Mouse (Mus musculus): ENCODE data around the gene AI854703. TPM values are rescaled to one million over a fixed set of nuclear protein-coding genes. Genes with fewer than 3 reads are reported as not detected.

AI854703 gene
- total RNA-seq, 2 experiments from 2014 or later = 12.7 to 14.4 TPM

DNA sequence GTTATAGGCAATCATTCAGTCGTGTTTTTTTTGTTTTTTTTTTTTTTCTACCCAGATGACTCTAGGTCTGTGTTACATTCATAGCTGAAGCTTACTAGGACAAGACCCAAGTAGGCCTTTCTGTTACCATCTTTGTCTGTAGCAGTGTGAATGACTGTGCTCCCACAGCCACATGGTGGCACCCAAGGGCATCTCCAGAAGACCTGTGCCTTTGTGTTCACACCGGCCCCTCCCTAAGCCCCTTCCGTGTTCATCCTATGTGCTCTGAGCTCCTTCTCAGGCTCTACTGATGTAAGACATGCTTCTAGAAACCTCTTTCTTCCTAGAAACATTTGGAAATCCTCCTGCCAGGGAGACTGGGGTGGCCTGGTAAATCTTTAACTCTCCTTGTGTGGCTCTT lies 20.4 kb downstream of the AI854703 start, which contains the start of gene Gimap8:
Gene Gimap8 (plus strand): TSS at position 240 of the 400 bp plus-strand sequence.
- no peak for DNase-seq (ENCODE audit: extremely low spot score in 1 of 2, low spot score in 1 of 2)

GRCm38 (mm10) chr6:48647611-48648010 lies 21.0 kb downstream of the AI854703 start:
- DNase-seq (ENCODE audit: extremely low spot score in 1 of 2, low spot score in 1 of 2) = no peak

DNA sequence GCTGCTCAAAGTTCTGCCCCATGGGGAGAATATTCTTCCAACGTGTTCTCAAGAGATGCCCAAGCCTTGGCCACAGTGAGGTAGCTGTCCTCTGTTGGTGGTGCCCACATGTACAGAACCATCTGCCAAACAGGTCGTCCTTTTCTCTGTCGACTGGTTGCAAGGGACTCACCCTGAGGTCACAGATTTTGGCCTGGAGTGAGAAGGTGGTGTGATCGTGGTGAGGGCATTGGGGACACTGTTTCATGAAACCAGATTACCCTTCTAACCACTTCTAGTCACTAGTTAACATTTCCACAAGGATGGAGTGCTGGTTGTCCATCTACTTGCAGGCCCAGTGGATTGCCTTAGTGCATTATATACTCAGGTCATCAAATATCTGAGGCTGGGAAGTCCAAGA lies 22.2 kb downstream of the AI854703 start:
- no peak for DNase-seq (ENCODE audit: extremely low spot score in 1 of 2, low spot score in 1 of 2)

DNA sequence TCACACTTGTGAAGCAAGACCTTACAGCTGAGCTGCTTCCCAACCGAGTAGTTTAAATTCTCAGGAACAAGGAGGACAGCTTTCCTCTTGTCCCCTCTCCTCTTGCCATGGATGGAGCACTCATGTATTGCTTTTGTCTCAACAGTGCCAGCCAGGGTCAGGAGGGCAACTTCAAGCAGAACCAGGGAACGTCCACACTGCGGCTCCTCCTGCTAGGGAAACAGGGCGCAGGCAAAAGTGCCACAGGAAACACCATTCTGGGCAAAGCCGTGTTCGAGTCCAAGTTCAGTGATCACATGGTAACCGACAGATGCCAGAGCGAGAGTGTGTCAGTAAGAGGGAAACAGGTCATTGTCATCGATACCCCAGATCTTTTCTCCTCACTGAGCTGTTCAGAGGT lies 23.5 kb downstream of the AI854703 start:
- no peak for DNase-seq (ENCODE audit: extremely low spot score in 1 of 2, low spot score in 1 of 2)

- DNase-seq (ENCODE audit: extremely low spot score in 1 of 2, low spot score in 1 of 2) = no peak
Observed at GRCm38 (mm10) chr6:48658721-48659120, 32.2 kb downstream of the AI854703 start.

GRCm38 (mm10) chr6:48664750-48665149 lies 38.2 kb downstream of the AI854703 start:
- no peak for DNase-seq (ENCODE audit: extremely low spot score in 1 of 2, low spot score in 1 of 2)

- DNase-seq (ENCODE audit: extremely low spot score in 1 of 2, low spot score in 1 of 2) = no peak
Observed at GRCm38 (mm10) chr6:48665471-48665870, 38.9 kb downstream of the AI854703 start.

GRCm38 (mm10) chr6:48666159-48666586 lies 39.6 kb downstream of the AI854703 start:
- DNase-seq (ENCODE audit: extremely low spot score in 1 of 2, low spot score in 1 of 2) = no peak

- no peak for DNase-seq (ENCODE audit: extremely low spot score in 1 of 2, low spot score in 1 of 2)
Observed at GRCm38 (mm10) chr6:48668022-48668421, 41.5 kb downstream of the AI854703 start.

GRCm38 (mm10) chr6:48669446-48669969 lies 42.9 kb downstream of the AI854703 start:
- DNase-seq (ENCODE audit: extremely low spot score in 1 of 2, low spot score in 1 of 2) = no peak

DNA sequence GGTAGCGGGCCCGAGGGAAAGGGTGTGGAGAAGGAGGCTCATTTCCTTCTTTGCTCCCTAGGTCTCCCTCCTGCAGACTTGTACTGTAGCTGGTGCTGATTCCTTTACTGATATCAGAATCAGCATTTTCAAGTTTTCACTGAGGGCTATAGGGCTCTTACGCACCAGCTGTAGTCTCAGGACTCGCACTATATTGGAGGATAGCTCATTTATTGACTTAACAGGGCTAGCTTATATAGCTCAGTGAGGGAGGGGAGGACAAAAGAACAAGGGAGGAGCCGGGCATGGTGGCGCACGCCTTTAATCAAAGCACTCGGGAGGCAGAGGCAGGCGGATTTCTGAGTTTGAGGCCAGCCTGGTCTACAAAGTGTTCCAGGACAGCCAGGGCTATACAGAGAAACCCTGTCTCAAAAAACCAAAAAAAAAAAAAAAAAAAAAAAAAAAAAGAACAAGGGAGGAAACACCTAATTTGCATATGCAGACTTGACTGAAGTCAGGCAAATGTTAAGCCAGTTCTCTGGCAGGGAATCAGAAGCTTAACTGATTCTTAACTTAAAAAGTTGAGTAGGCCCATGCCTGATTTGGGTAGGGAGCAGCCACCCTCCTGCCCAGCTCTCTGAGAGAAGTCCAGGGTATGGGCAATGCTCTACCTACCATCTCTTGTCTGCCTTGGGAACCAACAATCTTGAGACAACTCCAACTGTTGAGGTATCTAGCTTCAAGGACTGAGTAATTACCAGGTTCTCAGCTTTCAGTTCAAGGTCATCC lies 47.9 kb downstream of the AI854703 start:
- no peak for DNase-seq (ENCODE audit: extremely low spot score in 1 of 2, low spot score in 1 of 2)

DNA sequence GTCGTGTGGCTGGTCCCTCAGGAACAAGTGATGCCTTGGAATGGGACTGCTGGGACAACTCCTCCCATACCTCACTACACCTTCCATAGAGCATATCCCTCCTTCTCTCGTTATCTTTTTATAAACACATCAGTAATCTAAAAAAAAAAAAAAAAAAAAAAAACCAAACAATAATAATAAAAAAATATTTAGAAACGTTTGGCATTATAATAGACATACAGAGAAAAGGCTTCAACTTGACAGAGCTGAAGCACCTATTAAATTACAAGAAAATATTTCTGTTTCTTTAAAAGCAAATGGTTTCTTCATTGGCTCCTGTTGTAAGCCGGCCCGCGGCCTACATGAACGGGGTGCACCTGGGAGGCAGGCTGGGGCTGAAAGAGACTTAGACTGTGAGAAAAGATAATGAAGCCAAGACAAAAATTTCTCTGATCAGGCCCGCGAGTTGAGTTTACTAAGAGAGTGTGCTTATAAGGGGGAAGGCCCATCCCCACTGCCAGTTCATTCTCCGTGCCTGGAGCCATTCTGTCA lies 48.9 kb downstream of the AI854703 start:
- DNase-seq (ENCODE audit: extremely low spot score in 1 of 2, low spot score in 1 of 2) = no peak

DNA sequence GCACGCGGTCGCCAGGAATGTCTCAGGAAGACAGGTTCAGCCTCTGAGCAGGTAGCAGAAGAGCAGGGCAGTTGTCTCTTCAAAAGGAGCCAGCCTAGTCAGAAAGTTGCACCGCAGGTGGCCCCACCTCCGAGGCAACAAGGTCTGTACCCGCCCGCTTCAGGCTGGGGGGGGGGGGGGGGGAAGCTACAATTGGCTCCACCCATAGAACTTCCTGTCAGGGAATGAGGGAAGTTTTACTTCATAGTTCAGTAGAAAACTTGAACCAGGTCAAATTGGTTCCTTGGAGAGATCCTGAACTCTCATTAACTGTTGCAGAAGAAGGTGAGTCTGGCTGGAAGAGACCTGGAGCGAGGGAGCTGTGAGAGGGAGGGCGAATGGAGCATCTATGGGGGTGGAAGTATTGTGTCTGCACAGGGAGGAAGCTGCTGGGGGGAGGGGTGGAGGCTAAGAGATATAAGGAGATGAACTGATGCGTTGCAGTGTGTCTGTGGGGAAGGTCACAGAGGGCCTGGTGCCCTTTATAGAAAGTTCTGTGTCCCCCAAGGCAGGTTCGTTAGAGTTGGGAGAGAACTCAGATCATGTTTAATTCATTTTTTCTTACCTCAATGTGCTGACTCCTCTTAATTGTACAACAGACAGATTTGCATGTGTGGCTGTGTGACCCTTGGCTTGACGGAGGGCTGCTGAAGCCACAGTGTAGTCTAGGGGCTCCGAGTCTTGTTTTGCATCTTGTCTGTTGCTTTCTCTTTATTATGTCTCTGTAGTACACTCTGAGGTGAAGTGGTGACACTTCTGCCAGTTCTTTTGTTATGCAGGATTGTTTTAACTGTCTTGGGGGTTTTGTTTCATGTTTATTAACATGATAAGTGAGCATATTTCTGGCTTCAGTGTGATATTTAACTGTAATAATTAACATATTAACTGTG lies 49.6 kb downstream of the AI854703 start, which contains the start of gene Gimap9:
Gene Gimap9 (plus strand): TSS at position 199 of the 929 bp plus-strand sequence.
- no peak for DNase-seq (ENCODE audit: extremely low spot score in 1 of 2, low spot score in 1 of 2)

DNA sequence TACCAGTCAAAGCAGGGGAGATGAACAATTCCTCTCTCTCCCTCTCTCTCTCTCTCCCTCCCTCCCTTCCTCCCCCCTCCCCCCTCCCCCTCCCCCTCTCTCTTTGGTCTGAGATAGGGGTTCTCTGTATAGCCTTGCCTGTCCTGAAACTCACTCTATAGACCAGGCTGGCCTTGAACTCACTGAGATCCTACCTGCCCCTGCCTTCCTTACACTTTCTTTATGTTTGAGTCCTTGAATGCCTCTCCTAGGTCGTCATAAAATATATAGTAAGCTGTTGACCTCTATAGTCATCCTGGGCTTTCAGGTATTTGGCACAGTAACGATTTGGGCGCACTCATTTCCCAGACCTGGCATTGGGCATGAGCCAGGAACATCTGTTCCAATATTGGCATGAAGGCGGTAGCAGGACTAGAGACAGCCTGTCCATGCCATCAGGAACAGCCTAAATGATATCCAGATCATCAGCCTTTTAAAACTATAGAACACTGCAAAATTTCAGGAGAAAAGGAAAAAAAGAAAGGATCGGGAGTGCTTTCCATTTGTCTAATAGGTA lies 50.4 kb downstream of the AI854703 start:
- no peak for DNase-seq (ENCODE audit: extremely low spot score in 1 of 2, low spot score in 1 of 2)

DNA sequence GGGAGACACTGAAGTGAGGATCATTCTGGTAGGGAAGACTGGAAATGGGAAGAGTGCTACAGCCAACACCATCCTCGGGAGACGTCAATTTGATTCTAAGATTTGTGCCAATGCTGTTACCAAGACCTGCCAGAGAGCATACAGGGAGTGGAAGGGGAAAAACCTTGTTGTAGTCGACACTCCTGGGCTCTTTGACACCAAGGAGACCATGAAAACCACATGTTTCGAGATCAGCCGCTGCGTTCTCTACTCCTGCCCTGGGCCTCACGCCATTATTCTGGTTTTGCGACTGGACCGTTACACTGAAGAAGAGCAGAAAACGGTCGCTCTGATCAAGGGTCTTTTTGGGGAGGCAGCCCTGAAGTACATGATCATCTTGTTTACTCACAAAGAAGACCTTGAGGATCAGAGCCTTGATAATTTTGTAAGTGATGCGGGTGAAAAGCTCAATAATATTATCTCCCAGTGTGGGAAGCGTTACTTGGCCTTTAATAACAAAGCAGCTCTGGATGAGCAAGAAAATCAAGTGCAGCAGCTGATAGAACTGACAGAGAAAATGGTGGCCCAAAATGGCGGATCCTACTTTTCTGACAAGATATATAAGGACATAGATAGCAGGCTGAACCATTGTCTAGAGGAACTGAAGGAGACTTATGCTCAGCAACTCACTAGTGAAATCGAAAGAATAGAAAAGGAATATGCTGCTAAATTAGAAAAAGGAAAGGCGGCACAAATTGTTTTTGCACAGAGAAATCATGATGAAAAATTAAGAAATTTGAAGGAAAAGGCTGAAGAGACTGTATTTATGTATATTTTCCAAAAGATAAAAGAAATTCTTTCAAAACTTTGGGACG lies 51.2 kb downstream of the AI854703 start:
- no peak for DNase-seq (ENCODE audit: extremely low spot score in 1 of 2, low spot score in 1 of 2)

DNA sequence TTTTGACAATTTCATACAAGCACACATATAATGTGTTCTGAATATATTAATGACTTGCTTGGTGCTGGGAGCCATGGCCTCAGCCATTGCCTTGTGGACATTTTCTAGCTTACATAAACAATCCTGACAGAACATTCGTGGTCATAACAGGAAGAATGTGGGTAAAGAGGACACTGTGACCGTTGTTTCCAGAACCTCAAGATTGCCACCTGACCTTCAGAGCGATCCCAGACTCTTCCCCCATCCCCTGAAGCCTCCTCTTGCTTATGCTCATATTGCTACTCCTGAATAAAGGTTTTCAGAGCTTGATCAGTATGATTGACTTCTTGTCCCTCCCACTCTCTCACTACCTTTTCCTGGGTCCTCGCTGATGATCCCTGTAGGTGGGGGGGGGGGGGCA lies 51.8 kb downstream of the AI854703 start:
- DNase-seq (ENCODE audit: extremely low spot score in 1 of 2, low spot score in 1 of 2) = no peak

- DNase-seq (ENCODE audit: extremely low spot score in 1 of 2, low spot score in 1 of 2) = no peak
Observed at GRCm38 (mm10) chr6:48679701-48680100, 53.1 kb downstream of the AI854703 start.

GRCm38 (mm10) chr6:48680421-48680820 lies 53.9 kb downstream of the AI854703 start:
- DNase-seq (ENCODE audit: extremely low spot score in 1 of 2, low spot score in 1 of 2) = no peak

DNA sequence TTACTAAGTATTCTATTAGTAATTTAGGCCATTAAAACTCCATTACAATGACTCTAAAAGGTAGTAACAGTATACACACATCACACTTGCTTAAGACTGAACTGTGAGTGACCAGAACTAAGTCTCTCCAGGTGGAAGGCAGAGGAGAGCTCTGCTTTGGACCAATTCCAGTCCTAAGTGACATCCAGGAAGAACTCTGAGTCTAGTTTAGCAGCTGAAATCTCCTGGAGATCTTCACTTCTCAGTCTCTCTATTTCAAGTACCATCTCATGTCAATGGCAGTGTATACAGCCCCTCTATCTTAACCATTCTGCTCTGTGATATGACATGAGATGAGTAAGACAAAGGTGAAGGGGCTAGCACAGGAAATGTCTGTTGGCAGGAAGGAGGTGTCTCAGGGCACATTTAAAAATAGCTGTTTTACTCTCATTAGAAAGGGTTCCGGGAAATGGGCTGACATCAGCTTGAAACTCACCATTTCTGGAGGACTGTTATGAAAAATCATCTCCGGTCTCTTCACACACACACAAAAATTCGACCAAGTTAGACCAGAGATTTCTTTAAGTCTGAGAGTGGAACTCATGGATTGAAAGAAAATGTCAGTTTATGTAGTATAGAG lies 55.0 kb downstream of the AI854703 start:
- no peak for DNase-seq (ENCODE audit: extremely low spot score in 1 of 2, low spot score in 1 of 2)

Data from layer of hippocampus, postnatal 25 days (tissue).